Mouse (Mus musculus): Measurements from ENCODE around the gene Terf2.
"Not testable (repeated sequence)": the region's sequence is repeated elsewhere in the genome, so short reads cannot be mapped to it uniquely, and the experiment has no call there.

Terf2 gene

GRCm38 (mm10) chr8:107056076-107056972 lies 40.0 kb downstream of the Terf2 start, which contains the start of the genes Cog8 and Nip7:
Gene Cog8 (minus strand): TSS chr8:107056689.
Gene Nip7 (plus strand): TSS chr8:107056877.
- peak; percentile 97 for DNase-seq

- no peak for DNase-seq
Measured at GRCm38 (mm10) chr8:107052046-107052445, 44.3 kb downstream of the Terf2 start.

GRCm38 (mm10) chr8:107049480-107049879 lies 46.9 kb downstream of the Terf2 start:
- no peak for DNase-seq

- DNase-seq = peak; percentile 89
Measured at GRCm38 (mm10) chr8:107048061-107048941, 48.0 kb downstream of the Terf2 start, which contains the start of gene Pdf. Gene Pdf (minus strand): TSS chr8:107048614.

GRCm38 (mm10) chr8:107046976-107047375 lies 49.4 kb downstream of the Terf2 start:
- no peak for DNase-seq

- no peak for DNase-seq
Measured at GRCm38 (mm10) chr8:107045478-107045877, 50.9 kb downstream of the Terf2 start.

- no peak for DNase-seq
Measured at GRCm38 (mm10) chr8:107040632-107041031, 55.7 kb downstream of the Terf2 start.

GRCm38 (mm10) chr8:107036626-107037025 lies 59.7 kb downstream of the Terf2 start:
- DNase-seq = no peak

GRCm38 (mm10) chr8:107035641-107036040 lies 60.7 kb downstream of the Terf2 start:
- DNase-seq = no peak

GRCm38 (mm10) chr8:107033609-107034008 lies 62.7 kb downstream of the Terf2 start:
- not testable (repeated sequence) for DNase-seq

- DNase-seq = no peak
Measured at GRCm38 (mm10) chr8:107031577-107032090, 64.7 kb downstream of the Terf2 start.

GRCm38 (mm10) chr8:107030650-107031576 lies 65.4 kb downstream of the Terf2 start, which contains the start of gene Vps4a:
Gene Vps4a (plus strand): TSS chr8:107031222.
- peak; percentile 98 for DNase-seq

GRCm38 (mm10) chr8:107030058-107030457 lies 66.3 kb downstream of the Terf2 start:
- no peak for DNase-seq

GRCm38 (mm10) chr8:107029310-107029709 lies 67.0 kb downstream of the Terf2 start:
- DNase-seq = no peak

GRCm38 (mm10) chr8:107023479-107023878 lies 72.9 kb downstream of the Terf2 start:
- DNase-seq = no peak

All from kidney, postnatal 10 days (tissue).